Mouse (Mus musculus): ENCODE measurements around the gene Masp2. TPM values are rescaled to one million over a fixed set of nuclear protein-coding genes. Genes with fewer than 3 reads are reported as not detected.

The Masp2 gene
- total RNA-seq, 2 experiments from 2014 or later = 17.2 to 34.8 TPM

DNA sequence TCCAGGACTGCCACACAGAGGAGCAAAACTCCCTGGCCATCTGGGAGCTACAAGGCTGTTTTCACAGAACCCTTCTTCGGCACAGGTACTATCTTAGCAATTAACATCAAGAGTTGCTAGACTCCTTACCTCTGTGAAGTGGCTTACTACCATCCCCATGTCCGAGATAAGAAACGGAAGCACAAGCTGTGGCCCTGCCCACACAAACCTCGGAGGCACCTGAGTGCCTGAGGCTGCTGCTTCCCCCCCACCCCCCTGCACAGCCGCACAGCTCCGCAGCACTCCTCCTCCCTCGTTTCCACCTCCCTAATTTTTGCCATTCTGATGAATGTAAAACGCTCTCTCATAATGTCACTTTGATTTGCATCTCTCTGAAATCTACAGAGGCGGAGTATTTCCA lies 35.9 kb downstream of the Masp2 start:
- no peak for DNase-seq

DNA sequence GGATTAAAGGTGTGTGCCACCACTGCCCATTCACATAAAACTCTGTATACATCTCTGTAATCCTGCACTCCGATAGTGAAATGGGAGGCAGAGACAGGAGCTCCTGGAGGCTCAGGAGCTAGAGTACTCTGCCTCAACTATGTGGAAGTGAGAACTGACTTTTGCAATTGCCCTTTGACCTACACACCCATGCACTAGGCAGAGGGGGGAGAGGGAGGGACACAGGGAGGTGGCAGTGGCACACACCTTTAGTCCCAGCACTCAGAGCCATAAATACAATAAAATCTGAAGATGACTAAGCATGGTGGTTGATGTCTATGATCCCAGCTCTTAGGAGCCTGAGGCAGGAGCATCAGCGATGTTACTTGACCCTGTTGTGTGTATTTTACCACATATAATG lies 37.1 kb downstream of the Masp2 start:
- DNase-seq = no peak

DNA sequence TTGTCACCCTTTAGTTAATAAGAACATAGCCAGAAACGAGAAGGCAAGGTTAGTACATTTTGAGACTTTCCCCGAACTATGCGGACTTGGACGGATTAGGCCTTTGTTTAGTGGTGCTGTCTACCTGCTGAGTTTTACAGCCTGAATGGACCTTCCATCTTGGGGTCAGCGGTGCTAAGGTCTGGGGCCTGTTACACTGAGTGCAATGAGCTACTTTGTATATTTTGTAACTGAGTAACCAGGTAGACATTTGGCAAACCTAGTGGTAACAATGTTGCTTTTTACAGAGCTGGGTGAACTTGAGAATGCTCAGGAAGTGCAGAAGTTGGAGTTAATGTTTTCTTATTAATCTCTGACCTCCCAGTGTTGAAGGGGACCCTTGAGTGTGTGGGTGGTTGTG lies 38.8 kb downstream of the Masp2 start:
- no peak for DNase-seq

DNA sequence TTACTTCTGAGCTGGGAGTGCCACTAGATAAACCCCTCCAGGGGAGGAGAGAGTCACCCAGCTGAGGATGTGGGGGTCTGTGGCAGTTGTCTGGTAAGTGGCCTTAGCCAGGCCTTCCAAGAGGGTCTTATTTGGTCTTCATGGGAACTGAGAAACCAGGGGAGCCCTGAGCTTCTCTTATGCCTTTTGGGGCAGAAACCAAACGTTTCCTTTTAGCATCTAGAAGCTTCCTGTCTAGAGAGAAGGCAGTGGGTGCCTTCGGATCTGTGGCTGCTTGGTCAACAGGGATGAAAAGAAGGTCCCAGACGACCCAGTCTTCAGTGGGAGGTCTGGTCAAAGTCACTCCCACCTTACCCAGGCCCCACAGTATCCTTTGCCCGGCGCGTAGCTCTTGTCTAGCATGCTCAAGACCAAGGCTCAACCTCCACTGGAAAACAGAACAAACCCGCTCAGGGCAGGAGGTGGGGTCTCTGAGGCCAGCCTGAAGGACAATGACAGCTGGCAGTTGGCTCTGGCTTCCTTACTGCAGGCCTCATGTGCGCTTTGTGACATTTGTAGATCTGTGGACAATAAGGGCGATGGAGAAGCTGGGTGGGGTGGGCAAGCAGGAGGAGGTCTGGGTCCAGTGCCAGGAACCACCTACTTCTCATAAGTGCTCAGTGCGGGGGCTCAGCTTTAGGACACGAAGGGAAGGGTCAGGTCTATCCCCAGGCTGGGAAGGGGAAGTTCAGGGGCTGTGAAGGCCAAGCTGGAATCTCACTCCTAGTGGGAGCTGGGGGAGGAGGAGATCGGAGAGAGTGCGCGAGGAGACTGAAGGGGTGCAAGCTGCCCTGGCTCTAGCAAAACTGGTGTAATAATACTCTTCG lies 41.2 kb downstream of the Masp2 start, which contains the start of gene Gm572:
Gene Gm572, plus strand, starts transcription at position 27 of the 866 bp plus-strand sequence.
- DNase-seq = no peak

DNA sequence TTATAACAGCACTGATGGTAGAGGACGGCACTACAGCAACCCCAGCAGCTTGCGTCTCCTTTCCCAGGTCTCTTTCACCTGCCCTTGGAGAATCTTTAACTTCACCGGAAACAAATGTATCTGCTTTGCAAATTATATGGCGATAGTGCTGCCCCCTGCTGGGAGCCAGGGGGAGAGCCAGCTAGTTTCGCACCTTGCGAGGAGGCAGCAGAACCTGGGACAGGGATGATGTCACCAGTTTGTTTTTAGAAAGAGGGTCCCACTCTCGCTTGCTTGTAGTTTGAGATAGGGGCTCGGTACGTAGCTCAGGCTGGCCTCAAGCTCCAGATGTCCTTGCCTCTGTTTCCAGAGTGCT lies 41.8 kb downstream of the Masp2 start:
- peak; percentile 83 for DNase-seq

DNA sequence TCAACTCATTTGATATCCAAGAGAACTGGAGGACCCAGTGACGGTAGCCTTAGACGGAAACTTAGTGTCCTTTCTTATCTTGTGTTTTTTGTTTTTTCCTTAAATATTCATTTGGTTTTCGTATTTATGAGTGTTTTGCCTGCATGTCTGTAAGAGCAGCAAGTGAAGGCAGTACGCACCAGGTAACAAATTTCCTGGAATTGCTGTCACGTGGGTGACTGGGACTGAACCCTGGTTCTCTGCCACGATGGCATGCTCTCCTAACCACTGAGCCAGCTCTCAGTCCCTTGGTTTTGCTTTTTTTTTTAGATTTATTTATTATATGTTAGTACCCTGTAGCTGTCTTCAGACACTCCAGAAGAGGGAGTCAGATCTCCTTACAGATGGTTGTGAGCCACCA lies 42.6 kb downstream of the Masp2 start:
- no peak for DNase-seq

DNA sequence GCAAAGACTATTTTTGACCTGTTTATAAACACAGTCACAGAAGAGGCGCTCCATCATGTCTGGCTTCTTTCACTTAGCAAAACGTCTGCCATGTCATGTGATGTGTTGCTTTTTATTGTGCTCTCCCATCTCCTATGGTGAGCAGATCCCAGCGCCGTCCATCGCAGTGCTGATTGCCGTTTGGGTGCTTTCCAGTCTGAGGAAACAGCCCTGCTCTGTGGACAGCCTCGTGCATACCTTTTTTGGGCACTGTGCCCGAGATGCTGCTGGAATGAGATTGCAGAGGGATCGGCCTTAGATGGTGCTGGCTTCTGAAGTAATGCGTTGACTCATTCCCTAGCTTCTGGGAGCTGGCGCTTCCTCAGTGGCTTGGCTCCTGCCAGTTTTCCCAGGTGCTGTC lies 44.3 kb downstream of the Masp2 start:
- peak; percentile 66 for DNase-seq

DNA sequence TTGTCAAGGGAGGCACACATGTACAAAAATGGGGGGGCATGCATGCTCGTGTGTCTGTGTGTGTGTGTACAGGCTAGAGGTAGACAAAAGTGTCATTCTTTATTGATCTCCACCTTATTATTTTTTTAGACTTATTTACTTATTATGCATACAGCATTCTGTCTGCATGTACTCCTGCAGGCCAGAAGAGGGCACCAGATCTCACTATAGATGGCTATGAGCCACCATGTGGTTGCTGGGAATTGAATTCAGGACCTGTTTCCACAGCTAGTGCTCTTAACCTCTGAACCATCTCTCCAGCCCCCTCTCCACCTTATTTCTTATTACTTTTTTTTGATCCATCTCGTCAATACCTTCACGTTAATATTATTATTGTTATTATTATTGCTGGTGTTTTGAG lies 47.0 kb downstream of the Masp2 start:
- no peak for DNase-seq

DNA sequence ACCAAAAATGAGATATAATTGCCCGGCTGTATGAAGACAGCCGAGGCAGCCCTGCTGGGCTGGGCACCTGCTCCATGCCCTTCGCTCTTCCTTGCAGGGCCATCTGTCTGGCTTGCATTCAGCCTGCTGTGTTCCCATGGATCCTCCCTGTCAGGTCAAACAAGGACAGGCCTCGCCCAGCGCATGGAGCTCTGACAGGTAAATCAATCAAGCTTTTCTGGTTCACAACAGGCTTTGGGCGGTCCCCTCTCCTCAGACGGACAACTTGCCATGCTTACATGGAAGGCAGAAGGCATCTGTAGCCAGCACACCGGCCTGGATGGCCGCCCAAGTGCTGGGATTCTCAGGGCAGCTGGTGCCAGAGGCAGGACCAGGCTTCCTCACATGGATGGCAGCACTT lies 48.7 kb downstream of the Masp2 start:
- DNase-seq = peak; percentile 33

DNA sequence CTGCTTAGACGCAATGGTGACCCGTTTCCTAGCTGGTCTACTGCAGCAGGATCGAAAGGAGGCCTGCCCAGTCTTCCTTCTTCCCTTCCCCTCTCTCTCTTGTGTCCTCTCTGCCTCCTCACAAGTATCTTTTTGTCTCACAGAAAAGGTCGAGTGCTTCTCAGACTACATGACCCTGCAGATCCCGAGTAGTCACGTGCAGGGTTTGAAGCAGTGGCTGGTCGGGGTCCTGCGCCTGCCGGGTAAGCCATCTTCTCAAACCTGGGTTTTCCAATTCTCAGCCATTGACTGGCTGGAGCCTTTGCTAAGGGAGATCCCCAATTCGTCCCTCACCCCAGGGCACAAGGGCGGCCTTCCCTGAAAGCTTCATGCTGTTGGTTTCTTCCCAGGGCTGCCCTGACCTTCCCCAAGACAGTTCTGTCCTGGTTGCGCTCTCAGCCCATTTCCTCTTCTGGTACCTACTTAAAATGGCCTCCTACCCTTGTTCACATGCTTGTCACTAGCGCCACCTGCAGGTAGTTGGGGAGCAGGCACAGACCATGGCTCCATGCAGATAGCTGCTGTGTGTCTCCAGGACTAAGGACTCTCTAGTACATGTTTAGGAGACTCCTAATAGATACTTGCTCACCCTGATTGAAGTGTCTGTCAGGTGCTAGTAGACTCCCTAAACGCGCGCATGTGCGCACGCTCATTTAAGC lies 52.5 kb downstream of the Masp2 start:
- peak; percentile 59 for DNase-seq

DNA sequence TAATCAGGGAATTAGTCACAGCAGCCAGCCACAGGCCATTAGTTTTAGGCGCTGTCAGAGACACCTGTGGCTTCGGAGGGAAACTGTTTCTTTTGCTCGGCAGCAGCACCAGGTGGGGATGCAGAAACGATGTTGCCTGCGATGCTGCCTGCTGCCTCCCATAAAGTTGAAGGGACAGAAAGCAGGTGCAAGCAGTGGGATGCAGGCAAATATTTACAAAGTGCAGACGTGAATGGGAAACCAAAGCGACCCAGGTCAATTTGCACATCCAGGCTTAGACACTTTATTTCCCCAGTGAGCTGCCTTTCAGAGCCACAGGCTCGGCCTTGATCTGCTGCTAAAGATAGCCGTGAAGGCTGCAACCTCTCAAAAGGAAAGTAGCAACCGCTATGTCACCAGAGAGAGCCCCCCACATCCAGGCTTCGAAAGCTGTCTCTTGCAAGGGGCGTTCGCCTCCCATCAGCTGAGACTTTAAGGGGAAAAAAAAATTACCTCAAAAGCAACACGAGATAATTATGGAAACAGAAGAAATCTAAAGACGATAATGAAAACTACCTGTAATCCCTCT lies 54.4 kb downstream of the Masp2 start:
- no peak for DNase-seq

DNA sequence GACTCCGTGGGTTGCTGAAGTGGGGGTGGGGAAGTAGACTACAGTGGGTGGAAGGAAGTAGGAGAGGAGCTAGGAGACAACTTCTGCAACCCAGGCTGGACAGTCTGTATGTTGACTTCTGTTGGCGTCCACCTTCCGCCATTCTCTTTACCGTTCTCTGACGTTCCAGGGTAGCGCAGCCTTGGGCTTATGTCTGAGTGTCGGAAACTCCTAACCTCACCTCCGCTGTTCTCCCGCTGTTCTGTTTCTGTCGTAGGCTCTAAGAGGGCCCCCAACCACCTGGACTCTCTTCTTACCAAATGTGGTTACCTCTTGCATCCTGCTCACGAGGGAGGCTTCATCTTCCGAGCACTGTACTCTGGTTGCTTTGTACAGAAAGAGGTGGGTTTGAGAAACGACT lies 55.4 kb downstream of the Masp2 start:
- no peak for DNase-seq

DNA sequence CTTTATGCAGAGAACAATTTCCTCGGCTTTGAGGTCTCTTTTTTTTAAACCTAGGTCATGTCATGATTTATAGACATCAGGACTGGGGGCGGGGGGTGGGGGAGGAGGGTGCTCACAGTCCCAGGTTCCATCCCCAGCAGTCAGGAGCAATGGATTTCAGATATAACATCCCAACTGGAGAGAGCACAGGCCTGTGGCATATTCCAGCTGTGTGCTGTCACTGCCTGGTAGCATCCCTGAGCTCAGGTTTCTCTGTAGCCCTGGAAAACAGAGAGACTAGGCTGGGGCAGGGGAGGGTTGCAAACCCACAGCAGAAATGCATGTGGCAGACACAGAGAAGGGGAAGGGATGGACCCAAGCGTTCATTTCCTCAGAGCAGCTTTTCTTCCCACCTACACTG lies 57.8 kb downstream of the Masp2 start:
- no peak for DNase-seq

DNA sequence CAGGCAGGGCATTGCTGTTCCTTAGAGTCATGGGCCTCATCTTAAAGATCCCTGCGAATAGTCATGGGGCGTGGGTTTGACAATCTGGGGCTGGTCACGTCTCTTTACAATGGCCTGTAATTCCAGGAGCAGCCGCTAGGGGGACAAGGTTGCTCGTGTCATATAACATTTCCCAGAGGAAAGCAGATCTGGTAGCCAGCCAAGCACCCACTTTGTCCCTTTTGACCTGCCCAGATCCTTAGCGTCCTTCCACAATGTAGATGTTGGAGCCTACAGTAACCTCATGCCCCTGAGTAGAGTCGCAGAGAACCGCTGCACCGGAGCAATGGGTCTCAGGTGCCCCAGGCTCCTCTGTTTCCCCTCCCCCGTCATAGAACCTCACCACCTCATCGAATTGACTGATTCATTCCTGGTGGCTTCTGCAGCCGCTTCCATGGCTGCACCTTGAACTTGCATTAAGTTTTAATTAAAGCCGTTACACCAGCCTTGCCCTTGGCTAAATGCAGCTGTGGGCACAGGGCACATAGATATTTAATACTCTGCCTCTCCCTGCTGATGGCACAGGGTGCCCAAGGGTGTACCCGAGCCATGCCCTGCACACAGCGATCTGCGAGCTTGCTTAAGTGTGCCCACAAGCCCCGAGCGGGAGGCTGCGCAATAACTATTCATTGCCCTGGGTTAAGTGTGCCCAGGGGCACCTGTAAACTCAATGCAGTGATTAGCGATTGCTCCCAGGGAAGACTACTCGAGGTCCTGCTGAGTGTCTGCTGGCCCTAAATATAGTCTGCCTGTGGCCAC lies 60.0 kb downstream of the Masp2 start:
- peak; percentile 88 for DNase-seq

DNA sequence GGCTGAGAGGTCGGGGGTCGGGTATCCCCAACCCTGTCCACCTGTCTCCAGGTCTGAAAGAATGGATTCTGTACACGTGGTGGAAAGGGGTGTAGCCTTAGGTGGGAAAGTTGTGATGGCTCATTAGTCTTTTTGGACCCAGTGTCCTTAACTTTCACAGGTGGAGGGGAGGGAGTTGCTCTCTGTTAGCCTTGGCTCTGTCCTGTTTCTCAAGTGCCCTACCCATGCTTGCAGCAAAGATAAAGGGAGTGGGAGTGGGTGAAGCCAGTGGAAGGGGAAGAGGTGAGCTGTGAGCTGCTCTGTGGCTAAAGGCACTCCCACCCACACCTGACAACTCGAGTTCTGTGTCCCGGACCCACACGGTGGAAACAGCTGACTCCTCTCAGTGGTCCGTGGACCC lies 61.0 kb downstream of the Masp2 start:
- no peak for DNase-seq

DNA sequence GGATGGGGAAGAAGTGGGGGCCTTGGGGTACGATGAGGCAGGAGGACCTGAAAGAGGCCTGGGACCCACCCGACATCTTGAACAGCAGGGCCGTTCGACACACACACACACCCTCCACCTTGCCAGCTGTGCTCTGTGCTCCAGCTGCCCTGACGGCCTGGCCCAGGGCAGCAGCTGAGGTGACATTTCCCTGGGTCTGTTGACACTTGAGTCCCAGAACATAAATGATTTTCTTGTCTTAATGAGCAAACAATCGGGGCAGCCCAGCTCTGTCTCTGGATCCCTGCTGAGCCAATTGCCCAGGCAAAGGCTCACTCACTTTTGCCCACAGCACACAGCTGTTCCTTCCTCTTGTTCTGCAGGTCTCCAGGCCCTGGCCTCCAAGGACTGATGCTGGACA lies 61.7 kb downstream of the Masp2 start:
- DNase-seq = no peak

Other genes starting within 250 kb of the Masp2 start
- gene Ubiad1, start 157.8 kb upstream of the Masp2 start, total RNA-seq (2021) = 10 to 100 TPM; 17.6 to 18.5 TPM
- 10 to 100 TPM; 68.4 to 77.9 TPM for gene Mtor, start 153.9 kb upstream of the Masp2 start, total RNA-seq (2021)
- gene Angptl7, start 102.1 kb upstream of the Masp2 start, total RNA-seq (2021) = 1 to 10 TPM; 1.6 to 2.1 TPM
- 10 to 100 TPM; 45.7 to 55.6 TPM for gene Exosc10, start 44.1 kb upstream of the Masp2 start, total RNA-seq (2021)
- 10 to 100 TPM; 63.1 to 69.7 TPM for gene Srm, start 11.1 kb upstream of the Masp2 start, total RNA-seq (2021)
- gene Tardbp, start 24.5 kb downstream of the Masp2 start, total RNA-seq (2021) = 100 to 1,000 TPM; 214 to 253 TPM
- under 1 TPM in 1 of 2 experiments, not detected in 1; 0.64 TPM for gene Gm572, start 40.8 kb downstream of the Masp2 start, total RNA-seq (2021)
- gene Casz1, start 201.9 kb downstream of the Masp2 start, total RNA-seq (2021) = 10 to 100 TPM in 1 of 2 experiments, 1 to 10 TPM in 1; 7.4 to 10.9 TPM